Mouse (Mus musculus): ENCODE data around the gene Zfp1. TPM values are rescaled to one million over a fixed set of nuclear protein-coding genes. Genes with fewer than 3 reads are reported as not detected.
A peak's percentile ranks its signal among the peaks of the same experiment; 100 is the strongest.

Zfp1 gene
- polyA plus RNA-seq, 2 experiments = 3.9 to 4.0 TPM

- no peak for TF ChIP-seq EP300 (IDR thresholded peaks at IDR 0.05; ENCODE audit: low read depth)
- no peak for TF ChIP-seq CTCF (IDR thresholded peaks at IDR 0.05; ENCODE audit: low read depth)
- Histone ChIP-seq H3K9ac (replicated peaks) (no peak overlapping the region), H3K27me3 (ENCODE audit: control insufficient read depth, insufficient read depth, low read length) (no peaks in the 10 kb centered on the region; the same call in 1 of the 2 replicates), H3K27ac (no peak overlapping the region), H3K4me1 (replicated peaks; ENCODE audit: control insufficient read depth in 2 of 2, insufficient read depth in 2 of 2, low read length in 1 of 2) (no peaks in the 10 kb centered on the region; a peak in 1 of 4 replicates), H3K4me2 (ENCODE audit: low read depth) (no peak overlapping the region), H3K4me3 (ENCODE audit: insufficient read depth in 1 of 2, low read depth in 2 of 2, low read length in 2 of 2) (no peak overlapping the region), H3K9me3 (ENCODE audit: control insufficient read depth, low read length) (no peaks in the 10 kb centered on the region; the same call in 1 of the 2 replicates), H3K36me3 (replicated peaks; ENCODE audit: control insufficient read depth, insufficient read depth, low read depth) (no peaks in the 10 kb centered on the region)
- 57% methylated on average over 7 of the region's 7 CpGs for WGBS (ENCODE audit: insufficient replicate concordance)
- DNase-seq (ENCODE audit: low read depth in 3 of 3, low spot score in 3 of 3) (no peak), ATAC-seq (ENCODE audit: insufficient read depth) (no peak)
These were observed 35.6 kb downstream of the Zfp1 start for GRCm38 (mm10) chr8:111678848-111679247.

- DNase-seq (ENCODE audit: low read depth in 3 of 3, low spot score in 3 of 3) (no peak), ATAC-seq (ENCODE audit: insufficient read depth) (no peak)
- no peak overlapping the region for H3K4me3 ChIP-seq (ENCODE audit: insufficient read depth in 1 of 2, low read depth in 2 of 2, low read length in 2 of 2)
- H3K27ac ChIP-seq = no peak overlapping the region
- H3K9ac ChIP-seq (replicated peaks) = no peak overlapping the region
- H3K27me3 ChIP-seq (ENCODE audit: control insufficient read depth, insufficient read depth, low read length) = no peaks in the 10 kb centered on the region; the same call in 1 of the 2 replicates
- no peaks in the 10 kb centered on the region; the same call in 1 of the 2 replicates for H3K9me3 ChIP-seq (ENCODE audit: control insufficient read depth, low read length)
- H3K36me3 ChIP-seq (replicated peaks; ENCODE audit: control insufficient read depth, insufficient read depth, low read depth) = no peaks in the 10 kb centered on the region
- WGBS (ENCODE audit: insufficient replicate concordance) = 34% methylated on average over 17 of the region's 17 CpGs
- no peaks in the 10 kb centered on the region; a peak in 1 of 4 replicates for H3K4me1 ChIP-seq (replicated peaks; ENCODE audit: control insufficient read depth in 2 of 2, insufficient read depth in 2 of 2, low read length in 1 of 2)
- no peak for TF ChIP-seq EP300 (IDR thresholded peaks at IDR 0.05; ENCODE audit: low read depth)
- TF ChIP-seq CTCF (IDR thresholded peaks at IDR 0.05; ENCODE audit: low read depth) = peak; percentile 19
- H3K4me2 ChIP-seq (ENCODE audit: low read depth) = no peak overlapping the region
These were observed 37.3 kb downstream of the Zfp1 start for GRCm38 (mm10) chr8:111680423-111681028.

- Histone ChIP-seq H3K9ac (replicated peaks) (no peak overlapping the region), H3K4me2 (ENCODE audit: low read depth) (no peak overlapping the region), H3K27ac (no peak overlapping the region), H3K9me3 (ENCODE audit: control insufficient read depth, low read length) (no peaks in the 10 kb centered on the region; the same call in 1 of the 2 replicates), H3K27me3 (ENCODE audit: control insufficient read depth, insufficient read depth, low read length) (no peaks in the 10 kb centered on the region; the same call in 1 of the 2 replicates), H3K36me3 (replicated peaks; ENCODE audit: control insufficient read depth, insufficient read depth, low read depth) (no peaks in the 10 kb centered on the region), H3K4me1 (replicated peaks; ENCODE audit: control insufficient read depth in 2 of 2, insufficient read depth in 2 of 2, low read length in 1 of 2) (no peaks in the 10 kb centered on the region; a peak in 1 of 4 replicates), H3K4me3 (ENCODE audit: insufficient read depth in 1 of 2, low read depth in 2 of 2, low read length in 2 of 2) (no peak overlapping the region)
- ATAC-seq (ENCODE audit: insufficient read depth) (no peak), DNase-seq (ENCODE audit: low read depth in 3 of 3, low spot score in 3 of 3) (no peak)
- no peak for TF ChIP-seq CTCF (IDR thresholded peaks at IDR 0.05; ENCODE audit: low read depth)
- no peak for TF ChIP-seq EP300 (IDR thresholded peaks at IDR 0.05; ENCODE audit: low read depth)
- 56% methylated on average over 11 of the region's 11 CpGs for WGBS (ENCODE audit: insufficient replicate concordance)
These were observed 38.0 kb downstream of the Zfp1 start for GRCm38 (mm10) chr8:111681153-111681552.

- H3K4me2 ChIP-seq (ENCODE audit: low read depth) = no peak overlapping the region
- H3K36me3 ChIP-seq (replicated peaks; ENCODE audit: control insufficient read depth, insufficient read depth, low read depth) = no peaks in the 10 kb centered on the region
- H3K4me3 ChIP-seq (ENCODE audit: insufficient read depth in 1 of 2, low read depth in 2 of 2, low read length in 2 of 2) = no peak overlapping the region
- WGBS (ENCODE audit: insufficient replicate concordance) = 18% methylated on average over 9 of the region's 9 CpGs
- TF ChIP-seq EP300 (IDR thresholded peaks at IDR 0.05; ENCODE audit: low read depth) (no peak), CTCF (IDR thresholded peaks at IDR 0.05; ENCODE audit: low read depth) (no peak)
- H3K9ac ChIP-seq (replicated peaks) = no peak overlapping the region
- H3K9me3 ChIP-seq (ENCODE audit: control insufficient read depth, low read length) = no peaks in the 10 kb centered on the region
- no peak for ATAC-seq (ENCODE audit: insufficient read depth)
- no peak overlapping the region for H3K27ac ChIP-seq
- no peaks in the 10 kb centered on the region; a peak in 1 of 4 replicates for H3K4me1 ChIP-seq (replicated peaks; ENCODE audit: control insufficient read depth in 2 of 2, insufficient read depth in 2 of 2, low read length in 1 of 2)
- no peak for DNase-seq (ENCODE audit: low read depth in 3 of 3, low spot score in 3 of 3)
- no peaks in the 10 kb centered on the region; the same call in 1 of the 2 replicates for H3K27me3 ChIP-seq (ENCODE audit: control insufficient read depth, insufficient read depth, low read length)
These were observed 39.3 kb downstream of the Zfp1 start for GRCm38 (mm10) chr8:111682521-111682920.

- ATAC-seq (ENCODE audit: insufficient read depth) (no peak), DNase-seq (ENCODE audit: low read depth in 3 of 3, low spot score in 3 of 3) (no peak)
- no peaks in the 10 kb centered on the region for H3K9me3 ChIP-seq (ENCODE audit: control insufficient read depth, low read length)
- no peaks in the 10 kb centered on the region for H3K36me3 ChIP-seq (replicated peaks; ENCODE audit: control insufficient read depth, insufficient read depth, low read depth)
- H3K4me3 ChIP-seq (ENCODE audit: insufficient read depth in 1 of 2, low read depth in 2 of 2, low read length in 2 of 2) = no peak overlapping the region
- H3K27ac ChIP-seq = no peak overlapping the region
- TF ChIP-seq CTCF (IDR thresholded peaks at IDR 0.05; ENCODE audit: low read depth) (no peak), EP300 (IDR thresholded peaks at IDR 0.05; ENCODE audit: low read depth) (no peak)
- H3K9ac ChIP-seq (replicated peaks) = no peak overlapping the region
- no peaks in the 10 kb centered on the region for H3K4me1 ChIP-seq (replicated peaks; ENCODE audit: control insufficient read depth in 2 of 2, insufficient read depth in 2 of 2, low read length in 1 of 2)
- H3K27me3 ChIP-seq (ENCODE audit: control insufficient read depth, insufficient read depth, low read length) = no peaks in the 10 kb centered on the region
- 66% methylated on average over 13 of the region's 13 CpGs for WGBS (ENCODE audit: insufficient replicate concordance)
- H3K4me2 ChIP-seq (ENCODE audit: low read depth) = no peak overlapping the region
These were observed 43.7 kb downstream of the Zfp1 start for GRCm38 (mm10) chr8:111686881-111687280.
